8 mouse cellular contexts compared by ENCODE assay signal in genomic region chr6:63257876-63258275, GRCm38 (mm10). TPM values are rescaled to one million over a fixed set of nuclear protein-coding genes. Genes with fewer than 3 reads are reported as not detected.
DNase-seq lines count a peak whose midpoint lies in the region; ATAC-seq and TF ChIP-seq lines count a peak whose summit lies in the region.

No protein-coding gene starts in this region.

- H3K4me1 ChIP-seq in embryonic facial prominence, embryonic 15.5 days: peaks cover 13% of the 10 kb centered on the region
- peaks cover 8% of the 10 kb centered on the region; the same call in 1 of the 2 replicates for H3K4me1 ChIP-seq in olfactory bulb, adult 2 months (ENCODE audit: control insufficient read depth, insufficient read depth, low read length)

- no peaks in the 10 kb centered on the region for H3K9me3 ChIP-seq in embryonic facial prominence, embryonic 15.5 days (replicated peaks)

- intact Hi-C loops in left cerebral cortex, postnatal 25 days (cut with DNase I): loop anchor here (5.0 to 10.0 kb wide), 2 partner anchors 1283 to 1394 kb away; no protein-coding TSS in a partner anchor

- no peak for TF ChIP-seq CTCF in olfactory bulb, adult 2 months (IDR thresholded peaks at IDR 0.05; ENCODE audit: insufficient read depth, low read depth, low read length)

- peak; percentile 6 for DNase-seq in embryo, embryonic 10 days (ENCODE audit: low spot score)
- DNase-seq in embryo, embryonic 11 days: no peak
- peak; percentile 17 for DNase-seq in ES-CJ7 (ENCODE audit: low read depth, low spot score)
- DNase-seq in left cerebral cortex, postnatal 25 days (ENCODE audit: low spot score in 2 of 2): peak; percentile 26 to 35
- DNase-seq in retina, postnatal 1 day: no peak
- no peak for DNase-seq in gastrocnemius, postnatal 25 days

- no peak overlapping the region for H3K9ac ChIP-seq in embryonic facial prominence, embryonic 15.5 days

- WGBS in embryonic facial prominence, embryonic 15.5 days: 1% methylated on average over 11 of the region's 11 CpGs
- 12% methylated on average over 11 of the region's 11 CpGs for WGBS in olfactory bulb, adult 2 months

- no peak for TF ChIP-seq POLR2A in olfactory bulb, adult 2 months (IDR thresholded peaks at IDR 0.05; ENCODE audit: insufficient read depth, low read depth, low read length)

- no peaks in the 10 kb centered on the region for H3K36me3 ChIP-seq in embryonic facial prominence, embryonic 15.5 days

- no peak for ATAC-seq in embryonic facial prominence, embryonic 15.5 days (ENCODE audit: insufficient number of reproducible peaks, low FRiP score, low TSS enrichment, low read depth)

- H3K27me3 ChIP-seq in embryonic facial prominence, embryonic 15.5 days: peaks cover 37% of the 10 kb centered on the region

- peak overlapping the region; percentile 98 for H3K4me2 ChIP-seq in embryonic facial prominence, embryonic 15.5 days (replicated peaks)

- peak overlapping the region; percentile 62 for H3K4me3 ChIP-seq in embryonic facial prominence, embryonic 15.5 days (replicated peaks)
- peak overlapping the region; percentile 55 for H3K4me3 ChIP-seq in olfactory bulb, adult 2 months (ENCODE audit: insufficient read depth, low read depth, low read length)

- H3K27ac ChIP-seq in embryonic facial prominence, embryonic 15.5 days (replicated peaks): no peak overlapping the region
- H3K27ac ChIP-seq in olfactory bulb, adult 2 months (ENCODE audit: insufficient read depth, low read depth, low read length): no peak overlapping the region

RNA-seq across cellular contexts. Expression of gene Grid2, which starts 2.2 kb away (rescaled TPM):
- polyA plus RNA-seq in embryonic facial prominence, embryonic 15.5 days (2015; fragmentation: Nextera tagmentation; extraction: Ambion mirVana): 2.1 and 2.6 TPM in 2 replicates
- 10 to 100 TPM; 17.2 to 23.7 TPM for total RNA-seq in left cerebral cortex, postnatal 25 days (2021)
- not detected in 2 replicates for polyA plus RNA-seq in olfactory bulb, adult 2 months (2012; ENCODE audit: insufficient read depth, insufficient read length, low replicate concordance, missing spikeins)
- not detected for total RNA-seq in gastrocnemius, postnatal 25 days (2021)

Comparison
In these comparisons a context has a peak if more than half of its experiments do, and no peak if none do; other contexts are left out.
1. DNase-seq: peak in embryo, embryonic 10 days (single experiment), ES-CJ7 (single experiment) and left cerebral cortex, postnatal 25 days (2 of 2); none in embryo, embryonic 11 days (single experiment), retina, postnatal 1 day (single experiment) and gastrocnemius, postnatal 25 days (single experiment).
2. RNA of gene Grid2, which starts 2.2 kb away (total RNA-seq): 17.2 to 23.7 TPM in left cerebral cortex, postnatal 25 days; not detected in gastrocnemius, postnatal 25 days; every median in the first group is over 10 times any median in the second.